In genomic region chr1:135719983-135720382, GRCm38 (mm10) we compare ENCODE assay signal across 8 mouse cellular contexts. TPM values are rescaled to one million over a fixed set of nuclear protein-coding genes. Genes with fewer than 3 reads are reported as not detected.
DNase-seq lines count a peak whose midpoint lies in the region; ATAC-seq and TF ChIP-seq lines count a peak whose summit lies in the region.

Csrp1 (plus strand) TSS chr1:135720061.

- no peak within 1 kb of the TSS for H3K4me3 ChIP-seq in layer of hippocampus, adult 2 months
- no peak within 1 kb of the TSS for H3K4me3 ChIP-seq in bone marrow, adult 2 months (replicated peaks; ENCODE audit: control insufficient read depth, low read depth, low read length)
- no peak within 1 kb of the TSS for H3K4me3 ChIP-seq in intestine, postnatal 0 days (ENCODE audit: low read depth, low read length)
- H3K4me3 ChIP-seq in midbrain, embryonic 11.5 days (ENCODE audit: low read depth, low read length), result no peak within 1 kb of the TSS

- H3K4me2 ChIP-seq in intestine, postnatal 0 days (replicated peaks; ENCODE audit: low read depth), result no peak within 1 kb of the TSS
- no peak within 1 kb of the TSS for H3K4me2 ChIP-seq in midbrain, embryonic 11.5 days

- no peaks in the 10 kb centered on the region for H3K36me3 ChIP-seq in intestine, postnatal 0 days (ENCODE audit: control insufficient read depth, insufficient read depth)
- no peaks in the 10 kb centered on the region for H3K36me3 ChIP-seq in midbrain, embryonic 11.5 days (ENCODE audit: control insufficient read depth, insufficient read depth, low read length)

- H3K9me3 ChIP-seq in intestine, postnatal 0 days (ENCODE audit: control insufficient read depth), result no peaks in the 10 kb centered on the region
- no peaks in the 10 kb centered on the region for H3K9me3 ChIP-seq in midbrain, embryonic 11.5 days (ENCODE audit: control insufficient read depth, low read length)

- H3K27ac ChIP-seq in layer of hippocampus, adult 2 months, result no peak within 1 kb of the TSS
- no peak within 1 kb of the TSS for H3K27ac ChIP-seq in bone marrow, adult 2 months (ENCODE audit: control insufficient read depth, insufficient read depth, low read depth, low read length, poor library complexity)
- no peak within 1 kb of the TSS for H3K27ac ChIP-seq in intestine, postnatal 0 days (ENCODE audit: low read depth, low read length)
- no peak within 1 kb of the TSS for H3K27ac ChIP-seq in midbrain, embryonic 11.5 days (ENCODE audit: low read depth, low read length)

- no peak for DNase-seq in layer of hippocampus, adult 2 months (ENCODE audit: low spot score in 2 of 2)
- DNase-seq in layer of hippocampus, adult 9-11 months, result no peak
- no peak for DNase-seq in gonadal fat pad, adult 2 months (ENCODE audit: low read depth)
- DNase-seq in midbrain, embryonic 11.5 days (ENCODE audit: low spot score, missing footprints), result no peak
- DNase-seq in c-Kit-positive CD71-positive TER-119-positive erythroid progenitor cells, embryonic 14.5 days (ENCODE audit: low spot score), result no peak
- no peak for DNase-seq in kidney, adult 11 months

- 35% methylated on average over 6 of the region's 6 CpGs for WGBS in bone marrow, adult 2 months
- WGBS in intestine, postnatal 0 days, result 58% methylated on average over 6 of the region's 6 CpGs
- 65% methylated on average over 6 of the region's 6 CpGs for WGBS in midbrain, embryonic 11.5 days

- H3K4me1 ChIP-seq in bone marrow, adult 2 months (ENCODE audit: control insufficient read depth, insufficient read depth, low read length), result peaks cover under 1% of the 10 kb centered on the region; the same call in 1 of the 2 replicates
- 0 out of 2 replicates have a peak, but pooled peaks cover 6% of the 10 kb centered on the region for H3K4me1 ChIP-seq in intestine, postnatal 0 days (replicated peaks; ENCODE audit: control insufficient read depth, insufficient read depth, low read length)
- H3K4me1 ChIP-seq in midbrain, embryonic 11.5 days (ENCODE audit: control insufficient read depth, insufficient read depth, low read length), result no peaks in the 10 kb centered on the region

- TF ChIP-seq POLR2A in bone marrow, adult 2 months (IDR thresholded peaks at IDR 0.05; ENCODE audit: borderline replicate concordance, control insufficient read depth, low read depth, low read length), result no peak

- ATAC-seq in intestine, postnatal 0 days, result peak; percentile 20; the same call in 1 of the 2 replicates
- no peak for ATAC-seq in midbrain, embryonic 11.5 days (ENCODE audit: low FRiP score)

- no peak for TF ChIP-seq CTCF in layer of hippocampus, adult 2 months (conservative IDR thresholded peaks at IDR 0.05)
- TF ChIP-seq CTCF in bone marrow, adult 2 months (IDR thresholded peaks at IDR 0.05; ENCODE audit: control insufficient read depth, insufficient read depth, low read length), result no peak
- TF ChIP-seq CTCF in intestine, postnatal 0 days (IDR thresholded peaks at IDR 0.05; ENCODE audit: low read depth), result no peak

- 0 out of 2 replicates have a peak within 1 kb of the TSS, but pooled peaks have one; percentile 7 for H3K9ac ChIP-seq in intestine, postnatal 0 days (ENCODE audit: low read depth, low read length)
- H3K9ac ChIP-seq in midbrain, embryonic 11.5 days (ENCODE audit: low read length), result no peak within 1 kb of the TSS

- no peaks in the 10 kb centered on the region for H3K27me3 ChIP-seq in intestine, postnatal 0 days (replicated peaks; ENCODE audit: control insufficient read depth, insufficient read depth, low read length)
- no peaks in the 10 kb centered on the region for H3K27me3 ChIP-seq in midbrain, embryonic 11.5 days (ENCODE audit: control insufficient read depth, insufficient read depth, low read length)

RNA-seq across cellular contexts. Expression of gene Csrp1, which starts in this region (rescaled TPM):
- 100 to 1,000 TPM; 220 to 231 TPM for total RNA-seq in layer of hippocampus, adult 2 months (2021)
- 61.5 and 109 TPM in 2 replicates for polyA plus RNA-seq in bone marrow, adult 2 months (2011; ENCODE audit: insufficient read depth, insufficient read length, low replicate concordance, missing spikeins)
- polyA plus RNA-seq in gonadal fat pad, adult 2 months (2012; rRNA removed), result 342 and 472 TPM in 2 replicates
- 284 and 285 TPM in 2 replicates for polyA plus RNA-seq in intestine, postnatal 0 days (2015; fragmentation: Nextera tagmentation; extraction: Ambion mirVana)
- polyA plus RNA-seq in midbrain, embryonic 11.5 days (2014; fragmentation: Nextera tagmentation; extraction: Ambion mirVana), result 33.2 and 34.1 TPM in 2 replicates
